Mouse (Mus musculus): ENCODE measurements around the gene Crygn. TPM values are rescaled to one million over a fixed set of nuclear protein-coding genes. Genes with fewer than 3 reads are reported as not detected.

Gene Crygn
- polyA plus RNA-seq, 1 experiment, result 0.43 TPM

DNA sequence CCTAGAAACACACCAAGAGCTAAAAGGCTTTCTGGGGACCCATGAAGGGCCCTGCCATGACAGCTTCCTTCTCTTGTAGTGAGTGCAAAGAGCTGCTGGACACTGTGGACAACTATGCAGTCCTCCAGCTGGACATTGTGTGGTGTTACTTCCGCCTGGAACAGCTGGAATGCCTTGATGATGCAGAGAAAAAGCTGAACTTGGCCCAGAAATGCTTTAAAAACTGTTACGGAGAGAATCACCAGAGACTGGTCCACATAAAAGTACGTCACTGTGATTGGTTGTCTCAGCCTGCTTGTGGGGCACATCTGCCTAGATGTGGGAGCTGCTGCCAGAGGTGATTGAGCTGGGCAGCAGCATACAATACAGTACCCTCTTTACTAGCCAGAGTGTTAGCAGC is 56.5 kb downstream of the Crygn start:
- H3K36me3 ChIP-seq (ENCODE audit: control insufficient read depth, insufficient read depth, low read length), result peaks cover 92% of the 10 kb centered on the region
- H3K27me3 ChIP-seq (ENCODE audit: control insufficient read depth, insufficient read depth, low read length), result no peaks in the 10 kb centered on the region
- no peaks in the 10 kb centered on the region for H3K4me1 ChIP-seq (replicated peaks; ENCODE audit: control insufficient read depth, insufficient read depth, low read length)
- TF ChIP-seq POLR2A (IDR thresholded peaks at IDR 0.05; ENCODE audit: control insufficient read depth, extremely low read depth, insufficient read depth, low read length, poor library complexity) (no peak), CTCF (IDR thresholded peaks at IDR 0.05; ENCODE audit: borderline replicate concordance, control insufficient read depth, extremely low read depth, insufficient read depth, low read length, poor library complexity) (no peak)
- DNase-seq, result no peak
- H3K4me3 ChIP-seq (ENCODE audit: control insufficient read depth, insufficient read depth, low read length), result no peak overlapping the region
- H3K27ac ChIP-seq (ENCODE audit: control insufficient read depth, insufficient read depth, low read length), result no peak overlapping the region
- WGBS, result 95% methylated on average over 3 of the region's 3 CpGs

Other genes with a start within 250 kb of the Crygn start
- gene Gbx1, start 230.8 kb downstream of the Crygn start, polyA plus RNA-seq (2012; rRNA removed), result 0.05 TPM in 2 replicates
- gene Asb10, start 217.0 kb downstream of the Crygn start, polyA plus RNA-seq (2012; rRNA removed), result 0.38 and 9.5 TPM in 2 replicates
- not detected in 2 replicates for gene 4931409K22Rik, start 201.2 kb downstream of the Crygn start, polyA plus RNA-seq (2012; rRNA removed)
- 117 and 121 TPM in 2 replicates for gene Abcf2, start 180.5 kb downstream of the Crygn start, polyA plus RNA-seq (2012; rRNA removed)
- 53.5 and 55.5 TPM in 2 replicates for gene Chpf2, start 171.3 kb downstream of the Crygn start, polyA plus RNA-seq (2012; rRNA removed)
- gene Smarcd3, start 133.6 kb downstream of the Crygn start, polyA plus RNA-seq (2012; rRNA removed), result 3.7 and 6.1 TPM in 2 replicates
- gene Nub1, start 72.5 kb downstream of the Crygn start, polyA plus RNA-seq (2012; rRNA removed), result 70.5 and 75.4 TPM in 2 replicates
- gene Wdr86, start 27.3 kb downstream of the Crygn start, polyA plus RNA-seq (2012; rRNA removed), result 5.7 and 6.8 TPM in 2 replicates
- 23.1 and 26.2 TPM in 2 replicates for gene Rheb, start 84.6 kb upstream of the Crygn start, polyA plus RNA-seq (2012; rRNA removed)